Mouse (Mus musculus): ENCODE measurements around the gene Dtx1.
A peak's percentile ranks its signal among the peaks of the same experiment; 100 is the strongest.

DNA sequence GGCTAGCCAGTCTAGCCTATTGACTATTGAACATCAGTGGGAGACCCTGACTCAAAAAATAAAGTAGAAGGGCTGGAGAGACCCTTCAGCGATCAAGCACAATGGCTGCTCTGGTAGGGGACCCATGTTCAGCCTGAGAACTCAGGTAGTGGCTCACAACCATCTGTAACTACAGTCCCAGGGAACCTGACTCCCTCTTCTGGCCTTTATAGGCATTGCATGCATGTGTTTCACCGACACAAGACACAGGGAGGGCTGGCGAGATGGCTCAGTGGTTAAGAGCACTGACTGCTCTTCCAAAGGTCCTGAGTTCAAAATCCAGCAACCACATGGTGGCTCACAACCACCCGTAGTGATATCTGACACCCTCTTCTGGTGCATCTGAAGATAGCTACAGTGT is 30.4 kb upstream of the Dtx1 start:
- TF ChIP-seq CTCF (IDR thresholded peaks at IDR 0.05; ENCODE audit: extremely low read depth, insufficient read depth, insufficient read length, insufficient replicate concordance) (peak; percentile 26; the same call in 1 of the 2 replicates), POLR2A (IDR thresholded peaks at IDR 0.05; ENCODE audit: low read depth, low read length) (no peak)
